In genomic region chr16:91548996-91549395, GRCm38 (mm10) we compare ENCODE assay signal across 9 mouse cellular contexts. TPM values are rescaled to one million over a fixed set of nuclear protein-coding genes. Genes with fewer than 3 reads are reported as not detected.
DNase-seq lines count a peak whose midpoint lies in the region; ATAC-seq and TF ChIP-seq lines count a peak whose summit lies in the region.
"Had no signal": no experiment of that assay in that cellular context is flagged by ENCODE, and none has a peak within 500 bp of the region (broad histone marks: within the 10 kb centered on the region; RNA-seq: fewer than 3 reads in every experiment).

No protein-coding gene starts in this region.

- no peak for DNase-seq in kidney, adult 8-10 months
- DNase-seq in T-cell, adult 2 months (ENCODE audit: low spot score) = peak; percentile 42
- no peak for DNase-seq in heart, postnatal 0 days (ENCODE audit: low spot score)
- no peak for DNase-seq in midbrain, embryonic 14.5 days
- DNase-seq in right cerebral cortex, postnatal 25 days = no peak
- no peak for DNase-seq in urinary bladder, adult 18-20 months (ENCODE audit: low spot score in 2 of 2)
- no peak for DNase-seq in gastrocnemius, postnatal 14 days
- DNase-seq: thymus, postnatal 36 days had no signal

- peaks cover 74% of the 10 kb centered on the region for H3K4me1 ChIP-seq in kidney, embryonic 15.5 days
- H3K4me1 ChIP-seq in heart, postnatal 0 days (ENCODE audit: control insufficient read depth, insufficient read depth) = peaks cover 63% of the 10 kb centered on the region
- peaks cover 20% of the 10 kb centered on the region for H3K4me1 ChIP-seq in midbrain, embryonic 14.5 days (ENCODE audit: control insufficient read depth, insufficient read depth, low read length)

- H3K4me2 ChIP-seq in kidney, embryonic 15.5 days = peak overlapping the region; percentile 83
- H3K4me2 ChIP-seq in heart, postnatal 0 days (ENCODE audit: low read depth, low read length) = peak overlapping the region; percentile 92
- peak overlapping the region; percentile 69 for H3K4me2 ChIP-seq in midbrain, embryonic 14.5 days (ENCODE audit: low read length)

- ATAC-seq in kidney, embryonic 15.5 days (replicated peaks; ENCODE audit: low FRiP score) = no peak
- ATAC-seq in heart, postnatal 0 days (ENCODE audit: insufficient read depth, low read depth) = no peak
- ATAC-seq in midbrain, embryonic 14.5 days (ENCODE audit: low FRiP score, low TSS enrichment) = no peak

- no peak overlapping the region for H3K9ac ChIP-seq in kidney, embryonic 15.5 days
- H3K9ac ChIP-seq in heart, postnatal 0 days (replicated peaks; ENCODE audit: low read depth, low read length) = peak overlapping the region; percentile 89
- H3K9ac ChIP-seq in midbrain, embryonic 14.5 days (replicated peaks; ENCODE audit: low read length) = no peak overlapping the region; the same call in 1 of the 2 replicates

- H3K27ac ChIP-seq in kidney, embryonic 15.5 days = no peak overlapping the region
- peak overlapping the region; percentile 93 for H3K27ac ChIP-seq in heart, postnatal 0 days (ENCODE audit: low read depth)
- no peak overlapping the region for H3K27ac ChIP-seq in midbrain, embryonic 14.5 days (replicated peaks; ENCODE audit: low read depth, low read length)

- 0 out of 2 replicates have a peak, but pooled peaks cover 3% of the 10 kb centered on the region for H3K36me3 ChIP-seq in kidney, embryonic 15.5 days
- H3K36me3 ChIP-seq in heart, postnatal 0 days (replicated peaks; ENCODE audit: control insufficient read depth, insufficient read depth, low read length) = no peaks in the 10 kb centered on the region
- no peaks in the 10 kb centered on the region for H3K36me3 ChIP-seq in midbrain, embryonic 14.5 days (ENCODE audit: control insufficient read depth, insufficient read depth, low read length)

- TF ChIP-seq EP300 in heart, postnatal 0 days (IDR thresholded peaks at IDR 0.05; ENCODE audit: low read depth) = no peak

- no peaks in the 10 kb centered on the region for H3K9me3 ChIP-seq in kidney, embryonic 15.5 days (replicated peaks)
- H3K9me3 ChIP-seq in heart, postnatal 0 days (replicated peaks; ENCODE audit: control insufficient read depth, low read length) = no peaks in the 10 kb centered on the region
- no peaks in the 10 kb centered on the region for H3K9me3 ChIP-seq in midbrain, embryonic 14.5 days (ENCODE audit: control insufficient read depth, low read length)

- H3K4me3 ChIP-seq in kidney, embryonic 15.5 days (replicated peaks) = peak overlapping the region; percentile 94
- H3K4me3 ChIP-seq in heart, postnatal 0 days (ENCODE audit: low read depth, low read length) = peak overlapping the region; percentile 84
- peak overlapping the region; percentile 13; the same call in 1 of the 2 replicates for H3K4me3 ChIP-seq in midbrain, embryonic 14.5 days (replicated peaks; ENCODE audit: low read depth, low read length)

- H3K27me3 ChIP-seq in kidney, embryonic 15.5 days = no peaks in the 10 kb centered on the region
- no peaks in the 10 kb centered on the region for H3K27me3 ChIP-seq in heart, postnatal 0 days (ENCODE audit: control insufficient read depth, insufficient read depth, low read length)
- H3K27me3 ChIP-seq in midbrain, embryonic 14.5 days (ENCODE audit: control insufficient read depth, insufficient read depth, low read length) = no peaks in the 10 kb centered on the region

- WGBS in kidney, embryonic 15.5 days = 64% methylated on average over 2 of the region's 2 CpGs
- 47% methylated on average over 2 of the region's 2 CpGs for WGBS in heart, postnatal 0 days
- WGBS in midbrain, embryonic 14.5 days = 65% methylated on average over 2 of the region's 2 CpGs

- no peak for TF ChIP-seq CTCF in heart, postnatal 0 days (IDR thresholded peaks at IDR 0.05; ENCODE audit: low read depth)

- intact Hi-C loops in gastrocnemius, postnatal 14 days (cut with DNase I; ENCODE audit: low total_unique reads) = no loop called here

RNA-seq across cellular contexts. Expression of gene Ifngr2, which starts 2.1 kb away (rescaled TPM):
- 52.0 and 55.9 TPM in 2 replicates for polyA plus RNA-seq in kidney, embryonic 15.5 days (2015; fragmentation: Nextera tagmentation; extraction: Ambion mirVana)
- total RNA-seq in heart, postnatal 0 days (2014; rRNA removed; ENCODE audit: low replicate concordance) = 77.7 and 87.6 TPM in 2 replicates
- polyA plus RNA-seq in heart, postnatal 0 days (2015; fragmentation: Nextera tagmentation; extraction: Ambion mirVana) = 149 and 175 TPM in 2 replicates
- polyA plus RNA-seq in midbrain, embryonic 14.5 days (2014; fragmentation: Nextera tagmentation; extraction: Ambion mirVana) = 90.2 and 94.2 TPM in 2 replicates
- 10 to 100 TPM; 51.4 to 54.4 TPM for total RNA-seq in gastrocnemius, postnatal 14 days (2021)

RNA-seq across cellular contexts. Expression of gene Tmem50b, which starts 48.6 kb away (rescaled TPM):
- 35.6 and 35.8 TPM in 2 replicates for polyA plus RNA-seq in kidney, embryonic 15.5 days (2015; fragmentation: Nextera tagmentation; extraction: Ambion mirVana)
- 54.6 and 62.6 TPM in 2 replicates for total RNA-seq in heart, postnatal 0 days (2014; rRNA removed; ENCODE audit: low replicate concordance)
- 51.1 and 55.7 TPM in 2 replicates for polyA plus RNA-seq in heart, postnatal 0 days (2015; fragmentation: Nextera tagmentation; extraction: Ambion mirVana)
- 72.3 and 77.8 TPM in 2 replicates for polyA plus RNA-seq in midbrain, embryonic 14.5 days (2014; fragmentation: Nextera tagmentation; extraction: Ambion mirVana)
- total RNA-seq in gastrocnemius, postnatal 14 days (2021) = 10 to 100 TPM; 16.0 to 16.9 TPM

Comparison
In these comparisons a context has a peak if more than half of its experiments do, and no peak if none do; other contexts are left out.
1. H3K4me3 ChIP-seq: peak in every context shown above with its lines; median percentile 94 in kidney, embryonic 15.5 days; 84 in heart, postnatal 0 days; 13 in midbrain, embryonic 14.5 days.